ENCODE assay signal across 9 mouse cellular contexts in the genomic region with DNA sequence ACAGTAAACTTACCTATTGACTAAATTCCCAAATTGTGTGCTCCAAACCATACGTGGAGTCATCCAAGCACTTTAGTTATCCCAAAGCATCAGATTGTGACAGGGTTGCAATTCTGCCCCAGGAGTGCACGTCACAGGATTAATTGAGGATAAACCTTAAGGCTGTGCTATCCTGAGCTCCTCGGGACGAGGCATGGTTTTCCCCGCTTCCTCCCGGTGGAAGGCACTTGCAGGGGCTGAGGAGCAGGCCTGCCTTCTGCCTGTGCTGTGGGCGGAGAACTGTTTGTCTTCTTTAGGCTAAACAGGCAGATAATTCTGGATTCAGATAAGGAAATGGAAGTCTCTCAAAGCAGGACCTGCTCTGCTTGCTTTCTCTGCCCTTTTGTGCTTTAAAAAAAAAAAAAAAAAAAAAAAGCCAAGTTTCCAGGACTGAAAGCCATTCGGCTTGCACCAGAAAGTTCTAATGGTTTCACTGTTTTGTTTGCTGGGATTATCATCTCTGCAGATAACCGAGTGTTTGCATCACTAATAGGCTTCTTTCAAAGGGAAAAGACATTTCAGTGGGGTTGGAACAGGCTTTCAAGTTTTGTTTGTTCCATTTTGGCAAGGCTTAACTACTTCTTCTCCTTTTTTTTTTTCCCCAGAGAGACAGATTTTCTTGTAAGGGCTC. TPM values are rescaled to one million over a fixed set of nuclear protein-coding genes. Genes with fewer than 3 reads are reported as not detected.
DNase-seq lines count a peak whose midpoint lies in the region; ATAC-seq lines count a peak whose summit lies in the region.
"Had no signal": no experiment of that assay in that cellular context is flagged by ENCODE, and none has a peak within 500 bp of the region (broad histone marks: within the 10 kb centered on the region; RNA-seq: fewer than 3 reads in every experiment).

No protein-coding gene starts in this region.

- H3K4me1 ChIP-seq in heart, embryonic 11.5 days (ENCODE audit: control insufficient read depth, insufficient read depth, low read length), result peaks cover 26% of the 10 kb centered on the region
- H3K4me1 ChIP-seq in forebrain, embryonic 16.5 days (replicated peaks; ENCODE audit: control insufficient read depth, insufficient read depth, low read length), result peaks cover 32% of the 10 kb centered on the region
- peaks cover 13% of the 10 kb centered on the region; the same call in 1 of the 2 replicates for H3K4me1 ChIP-seq in liver, embryonic 15.5 days (replicated peaks)

- no peaks in the 10 kb centered on the region for H3K36me3 ChIP-seq in heart, embryonic 11.5 days (ENCODE audit: control insufficient read depth, insufficient read depth, low read length)
- no peaks in the 10 kb centered on the region for H3K36me3 ChIP-seq in forebrain, embryonic 16.5 days (ENCODE audit: control insufficient read depth, insufficient read depth)
- H3K36me3 ChIP-seq in liver, embryonic 15.5 days (replicated peaks), result 0 out of 2 replicates have a peak, but pooled peaks cover 3% of the 10 kb centered on the region
- H3K36me3 ChIP-seq: G1E had no signal

- no peaks in the 10 kb centered on the region for H3K27me3 ChIP-seq in heart, embryonic 11.5 days (ENCODE audit: control insufficient read depth, insufficient read depth, low read length)
- no peaks in the 10 kb centered on the region for H3K27me3 ChIP-seq in forebrain, embryonic 16.5 days (replicated peaks; ENCODE audit: control insufficient read depth, insufficient read depth, low read length)
- peaks cover 25% of the 10 kb centered on the region for H3K27me3 ChIP-seq in liver, embryonic 15.5 days

- H3K4me3 ChIP-seq in heart, embryonic 11.5 days (ENCODE audit: low read depth, low read length), result peak overlapping the region; percentile 75
- H3K4me3 ChIP-seq in forebrain, embryonic 16.5 days (replicated peaks; ENCODE audit: low read length), result no peak overlapping the region
- no peak overlapping the region for H3K4me3 ChIP-seq in liver, embryonic 15.5 days (replicated peaks)

- no peak overlapping the region for H3K9ac ChIP-seq in heart, embryonic 11.5 days (ENCODE audit: low read depth, low read length)
- no peak overlapping the region for H3K9ac ChIP-seq in forebrain, embryonic 16.5 days (replicated peaks; ENCODE audit: low read depth, low read length)
- H3K9ac ChIP-seq in liver, embryonic 15.5 days, result no peak overlapping the region

- WGBS in heart, embryonic 11.5 days (ENCODE audit: insufficient replicate concordance), result 17% methylated on average over 9 of the region's 9 CpGs
- 14% methylated on average over 9 of the region's 9 CpGs for WGBS in forebrain, embryonic 16.5 days
- 34% methylated on average over 9 of the region's 9 CpGs for WGBS in liver, embryonic 15.5 days (ENCODE audit: insufficient replicate concordance)

- H3K4me2 ChIP-seq in heart, embryonic 11.5 days, result peak overlapping the region; percentile 85
- no peak overlapping the region for H3K4me2 ChIP-seq in forebrain, embryonic 16.5 days (ENCODE audit: low read length)
- peak overlapping the region; percentile 81 for H3K4me2 ChIP-seq in liver, embryonic 15.5 days

- peak overlapping the region; percentile 66 for H3K27ac ChIP-seq in heart, embryonic 11.5 days (ENCODE audit: low read depth, low read length)
- 0 out of 2 replicates have a peak overlapping the region, but pooled peaks have one; percentile 25 for H3K27ac ChIP-seq in forebrain, embryonic 16.5 days (ENCODE audit: low read length)
- peak overlapping the region; percentile 29; the same call in 1 of the 2 replicates for H3K27ac ChIP-seq in liver, embryonic 15.5 days (replicated peaks)

- no peak for ATAC-seq in heart, embryonic 11.5 days (replicated peaks; ENCODE audit: insufficient number of reproducible peaks, low FRiP score, low TSS enrichment)
- no peak for ATAC-seq in forebrain, embryonic 16.5 days
- ATAC-seq in liver, embryonic 15.5 days (ENCODE audit: insufficient read depth), result no peak

- intact Hi-C loops in heart, postnatal 36 days (cut with DNase I), result loop anchor here (2.0 to 10.0 kb wide), 6 partner anchors 24 to 244 kb away; partner anchors contain the start of gene Sos1

- H3K9me3 ChIP-seq in heart, embryonic 11.5 days (replicated peaks; ENCODE audit: control insufficient read depth, low read length), result no peaks in the 10 kb centered on the region
- H3K9me3 ChIP-seq in forebrain, embryonic 16.5 days (ENCODE audit: control insufficient read depth, low read length), result no peaks in the 10 kb centered on the region
- H3K9me3 ChIP-seq in liver, embryonic 15.5 days (replicated peaks), result no peaks in the 10 kb centered on the region

- DNase-seq in heart, postnatal 36 days, result no peak
- peak; percentile 34 for DNase-seq in ES-CJ7 (ENCODE audit: low read depth, low spot score)
- no peak for DNase-seq in thymus, postnatal 10 days (ENCODE audit: low spot score in 2 of 2)
- DNase-seq in gastrocnemius, postnatal 4 days (ENCODE audit: low spot score in 2 of 2), result no peak
- no peak for DNase-seq in Muller cell, postnatal 12 days (ENCODE audit: inconsistent ontology term)

RNA-seq across cellular contexts. Expression of gene Map4k3, which starts 0.9 kb away (rescaled TPM):
- 20.4 and 22.0 TPM in 2 replicates for polyA plus RNA-seq in heart, embryonic 11.5 days (2014; fragmentation: Nextera tagmentation; extraction: Ambion mirVana)
- total RNA-seq in heart, postnatal 36 days (2021), result 10 to 100 TPM; 23.6 to 25.2 TPM
- 28.8 and 33.2 TPM in 2 replicates for polyA plus RNA-seq in forebrain, embryonic 16.5 days (2015; fragmentation: Nextera tagmentation; extraction: Ambion mirVana)
- 4.1 TPM in 2 replicates for polyA plus RNA-seq in liver, embryonic 15.5 days (2015; fragmentation: Nextera tagmentation; extraction: Ambion mirVana)
- total RNA-seq in gastrocnemius, postnatal 4 days (2021), result 10 to 100 TPM; 32.7 to 38.2 TPM
- polyA plus RNA-seq: G1E had no signal
